Mouse (Mus musculus): Measurements from ENCODE around the gene Prm1.
A peak's percentile ranks its signal among the peaks of the same experiment; 100 is the strongest.
"Not testable (repeated sequence)": the region's sequence is repeated elsewhere in the genome, so short reads cannot be mapped to it uniquely, and the experiment has no call there.

Gene Prm1

GRCm38 (mm10) chr16:10805789-10806527, at the start of gene Prm1:
Gene Prm1, minus strand, starts transcription at chr16:10805839.
- DNase-seq: no peak

GRCm38 (mm10) chr16:10852216-10852615, 46.6 kb upstream of the Prm1 start:
- not testable (repeated sequence) for DNase-seq

GRCm38 (mm10) chr16:10850905-10851304, 45.3 kb upstream of the Prm1 start:
- DNase-seq: no peak

GRCm38 (mm10) chr16:10849965-10850861, 44.6 kb upstream of the Prm1 start:
- peak; percentile 76 to 84 for DNase-seq

- DNase-seq: peak; percentile 75 to 89
Observed at GRCm38 (mm10) chr16:10846503-10846902, 40.9 kb upstream of the Prm1 start.

- DNase-seq: no peak
Observed at GRCm38 (mm10) chr16:10845952-10846351, 40.3 kb upstream of the Prm1 start.

- peak in 1 of 2 experiments; percentile 7 for DNase-seq
Observed at GRCm38 (mm10) chr16:10844319-10844670, 38.7 kb upstream of the Prm1 start.

GRCm38 (mm10) chr16:10843486-10844318, 38.1 kb upstream of the Prm1 start:
- DNase-seq: peak; percentile 26 to 48

- DNase-seq: peak; percentile 58 to 74
Observed at GRCm38 (mm10) chr16:10842282-10842855, 36.7 kb upstream of the Prm1 start.

- DNase-seq: no peak
Observed at GRCm38 (mm10) chr16:10840018-10840417, 34.4 kb upstream of the Prm1 start.

GRCm38 (mm10) chr16:10838487-10839245, 33.0 kb upstream of the Prm1 start:
- peak in 1 of 2 experiments; percentile 21 for DNase-seq

GRCm38 (mm10) chr16:10837903-10838302, 32.3 kb upstream of the Prm1 start:
- no peak for DNase-seq

- no peak for DNase-seq
Observed at GRCm38 (mm10) chr16:10837250-10837649, 31.6 kb upstream of the Prm1 start.

GRCm38 (mm10) chr16:10836388-10836787, 30.7 kb upstream of the Prm1 start:
- DNase-seq: no peak

- peak; percentile 89 to 95 for DNase-seq
Observed at GRCm38 (mm10) chr16:10834911-10835587, 29.4 kb upstream of the Prm1 start, which contains the start of gene Rmi2. Gene Rmi2, plus strand, starts transcription at chr16:10835059.

GRCm38 (mm10) chr16:10834542-10834910, 28.9 kb upstream of the Prm1 start:
- DNase-seq: no peak

- peak; percentile 33 to 64 for DNase-seq
Observed at GRCm38 (mm10) chr16:10828461-10828805, 22.8 kb upstream of the Prm1 start.

GRCm38 (mm10) chr16:10827766-10828460, 22.3 kb upstream of the Prm1 start:
- DNase-seq: no peak

- DNase-seq: no peak
Observed at GRCm38 (mm10) chr16:10827269-10827668, 21.6 kb upstream of the Prm1 start.

GRCm38 (mm10) chr16:10825840-10826239, 20.2 kb upstream of the Prm1 start:
- DNase-seq: no peak

- DNase-seq: no peak
Observed at GRCm38 (mm10) chr16:10824536-10824935, 18.9 kb upstream of the Prm1 start.
